Mouse (Mus musculus): Measurements from ENCODE around the gene Afg3l1.

DNA sequence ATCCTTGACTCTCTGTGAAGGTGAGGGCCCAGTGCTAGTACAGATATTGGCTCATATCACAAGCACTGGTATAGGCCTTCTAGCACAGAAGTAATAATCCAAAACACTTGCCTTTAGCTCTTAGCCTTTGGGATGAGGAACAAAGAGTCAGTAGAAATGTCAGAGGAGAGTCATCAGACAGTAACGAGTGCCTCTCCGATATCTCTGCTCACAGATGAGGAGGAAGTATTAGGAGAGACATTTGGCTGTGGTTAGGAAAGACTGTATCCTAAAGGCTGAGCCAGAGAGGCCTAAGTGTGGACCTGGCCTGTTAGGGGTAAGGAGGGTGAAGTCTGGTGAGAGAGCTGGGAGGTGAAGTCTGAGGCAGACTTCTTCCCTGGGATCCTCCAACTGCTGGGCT lies 35.9 kb upstream of the Afg3l1 start:
- TF ChIP-seq CTCF (IDR thresholded peaks at IDR 0.05; ENCODE audit: control insufficient read depth, insufficient read depth, low read length) (no peak), POLR2A (IDR thresholded peaks at IDR 0.05; ENCODE audit: borderline replicate concordance, control insufficient read depth, low read depth, low read length) (no peak)

Data from bone marrow, adult 2 months (tissue).